Mouse (Mus musculus) heart, adult 18-20 months (tissue): ENCODE data around the gene Vmn1r120. TPM values are rescaled to one million over a fixed set of nuclear protein-coding genes. Genes with fewer than 3 reads are reported as not detected.
"Not testable (repeated sequence)": the region's sequence is repeated elsewhere in the genome, so short reads cannot be mapped to it uniquely, and the experiment has no call there.

Experiments
- DNase-seq, 2 experiments: peaks; one replicate each; pipeline ENCODE4 v3.0.0; 2021 to 2022; ENCODE audit warnings: mixed read lengths in 1 of 2
- long read RNA-seq, 2 experiments: library from polyadenylated mRNA; stranded (forward); transcript quantifications; one replicate each; pipeline ENCODE4 v2.0.0; 2021
- total RNA-seq, 2 experiments: library from RNA; stranded (reverse); gene quantifications; 2 replicates each; pipeline ENCODE4 v1.2.3; 2021

The Vmn1r120 gene
- total RNA-seq, result not detected
- long read RNA-seq, experiment 1, result 0 reads
- long read RNA-seq, experiment 2, result 0 reads

GRCm38 (mm10) chr7:21053684-21054083 lies at the start of gene Vmn1r120:
TSS of gene Vmn1r120 (minus strand) at chr7:21053784.
- not testable (repeated sequence) for DNase-seq

GRCm38 (mm10) chr7:21098413-21098812 lies 44.8 kb upstream of the Vmn1r120 start, which contains the start of gene Vmn1r121:
TSS of gene Vmn1r121 (minus strand) at chr7:21098513.
- not testable (repeated sequence) for DNase-seq

GRCm38 (mm10) chr7:21012355-21012754 lies 41.2 kb downstream of the Vmn1r120 start, which contains the start of gene Vmn1r119:
TSS of gene Vmn1r119 (minus strand) at chr7:21012455.
- DNase-seq, result not testable (repeated sequence)

Other genes starting within 250 kb of the Vmn1r120 start
- gene Vmn1r114, start 241.6 kb downstream of the Vmn1r120 start, total RNA-seq, result not detected
- gene Vmn1r115, start 208.8 kb downstream of the Vmn1r120 start, total RNA-seq, result not detected
- gene Vmn1r116, start 181.5 kb downstream of the Vmn1r120 start, total RNA-seq, result not detected
- gene Vmn1r117, start 169.7 kb downstream of the Vmn1r120 start, total RNA-seq, result not detected
- not detected for gene Vmn1r118, start 141.4 kb downstream of the Vmn1r120 start, total RNA-seq
- not detected for gene Vmn1r119, start 41.3 kb downstream of the Vmn1r120 start, total RNA-seq
- not detected for gene Vmn1r121, start 44.7 kb upstream of the Vmn1r120 start, total RNA-seq
- not detected for gene Vmn1r122, start 80.3 kb upstream of the Vmn1r120 start, total RNA-seq
- gene Vmn1r123, start 108.4 kb upstream of the Vmn1r120 start, total RNA-seq, result not detected
- gene Gm5157, start 136.6 kb upstream of the Vmn1r120 start, total RNA-seq, result not detected
- gene Vmn1r124, start 206.8 kb upstream of the Vmn1r120 start, total RNA-seq, result not detected
- not detected for gene Vmn1r125, start 218.4 kb upstream of the Vmn1r120 start, total RNA-seq
- gene Vmn1r126, start 247.7 kb upstream of the Vmn1r120 start, total RNA-seq, result not detected